Mouse (Mus musculus): ENCODE data around the gene Gpr19.

Gpr19 gene

GRCm38 (mm10) chr6:134848197-134848890 lies 50.0 kb downstream of the Gpr19 start:
- DNase-seq (ENCODE audit: low spot score): no peak

GRCm38 (mm10) chr6:134847550-134847949 lies 50.8 kb downstream of the Gpr19 start:
- DNase-seq (ENCODE audit: low spot score): no peak

GRCm38 (mm10) chr6:134846308-134846707 lies 52.1 kb downstream of the Gpr19 start:
- DNase-seq (ENCODE audit: low spot score): no peak

GRCm38 (mm10) chr6:134845726-134846125 lies 52.7 kb downstream of the Gpr19 start:
- no peak for DNase-seq (ENCODE audit: low spot score)

GRCm38 (mm10) chr6:134840346-134840745 lies 58.0 kb downstream of the Gpr19 start:
- no peak for DNase-seq (ENCODE audit: low spot score)

GRCm38 (mm10) chr6:134838111-134838510 lies 60.3 kb downstream of the Gpr19 start:
- no peak for DNase-seq (ENCODE audit: low spot score)

GRCm38 (mm10) chr6:134834585-134835251 lies 63.7 kb downstream of the Gpr19 start:
- DNase-seq (ENCODE audit: low spot score): no peak

- no peak for DNase-seq (ENCODE audit: low spot score)
Observed at GRCm38 (mm10) chr6:134830776-134831175, 67.6 kb downstream of the Gpr19 start.

GRCm38 (mm10) chr6:134829786-134830700 lies 68.3 kb downstream of the Gpr19 start, which contains the start of gene Crebl2:
TSS of gene Crebl2 (plus strand) at chr6:134830154.
- DNase-seq (ENCODE audit: low spot score): peak; percentile 99

- DNase-seq (ENCODE audit: low spot score): no peak
Observed at GRCm38 (mm10) chr6:134822844-134823243, 75.5 kb downstream of the Gpr19 start.

GRCm38 (mm10) chr6:134820411-134820810 lies 78.0 kb downstream of the Gpr19 start:
- DNase-seq (ENCODE audit: low spot score): no peak

- DNase-seq (ENCODE audit: low spot score): no peak
Observed at GRCm38 (mm10) chr6:134819741-134820140, 78.6 kb downstream of the Gpr19 start.

Data from ovary, postnatal 10 days (tissue).